In the genomic region with DNA sequence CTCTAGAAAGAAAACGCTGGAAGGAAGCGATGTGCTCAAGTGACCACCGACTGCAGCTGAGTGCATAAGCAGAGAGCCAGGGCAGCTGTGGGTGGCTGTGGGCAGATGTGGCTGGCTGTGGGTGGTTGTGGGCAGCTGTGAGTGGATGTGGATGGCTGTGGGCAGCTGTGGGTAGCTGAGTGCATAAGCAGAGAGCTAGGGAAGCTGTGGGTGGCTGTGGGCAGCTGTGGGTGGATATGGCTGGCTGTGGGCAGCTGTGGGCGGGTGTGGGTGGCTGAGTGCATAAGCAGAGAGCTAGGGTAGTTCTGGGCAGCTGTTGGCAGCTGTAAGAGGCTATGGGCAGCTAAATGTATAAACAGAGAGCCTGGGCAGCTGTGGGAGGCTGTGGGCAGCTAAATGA, we compare ENCODE assay signal across 24 mouse cellular contexts. TPM values are rescaled to one million over a fixed set of nuclear protein-coding genes. Genes with fewer than 3 reads are reported as not detected.
DNase-seq lines count a peak whose midpoint lies in the region; ATAC-seq lines count a peak whose summit lies in the region.
"Had no signal": no experiment of that assay in that cellular context is flagged by ENCODE, and none has a peak within 500 bp of the region (broad histone marks: within the 10 kb centered on the region; RNA-seq: fewer than 3 reads in every experiment).

No protein-coding gene starts in this region.

- DNase-seq in lung, postnatal 10 days = peak; percentile 20
- no peak for DNase-seq in lung, adult 18-20 months
- peak; percentile 43 for DNase-seq in embryonic facial prominence, embryonic 14.5 days (ENCODE audit: low spot score)
- no peak for DNase-seq in limb, embryonic 10.5 days (ENCODE audit: low spot score)
- DNase-seq in natural killer cell, adult 2 months (ENCODE audit: low spot score in 2 of 2) = peak; percentile 8 to 38
- no peak for DNase-seq in spleen, postnatal 10 days (ENCODE audit: low spot score in 2 of 2)
- DNase-seq in hindbrain, embryonic 11.5 days (ENCODE audit: low spot score) = no peak
- DNase-seq: adrenal gland, adult 2 months; adrenal gland, postnatal 14 days; cerebellum, adult 11 months; cerebellum, adult 2 months; cerebellum, adult 9-11 months; cerebellum, postnatal 25 days; gastrocnemius, postnatal 36 days; heart, adult 2 months; heart, postnatal 14 days; heart, postnatal 4 days had no signal

- no peaks in the 10 kb centered on the region for H3K27me3 ChIP-seq in embryonic facial prominence, embryonic 14.5 days (replicated peaks; ENCODE audit: control insufficient read depth, insufficient read depth, low read length)
- no peaks in the 10 kb centered on the region for H3K27me3 ChIP-seq in limb, embryonic 10.5 days (ENCODE audit: low read depth, poor library complexity, severe bottlenecking)
- no peaks in the 10 kb centered on the region for H3K27me3 ChIP-seq in hindbrain, embryonic 11.5 days (ENCODE audit: control insufficient read depth, insufficient read depth, low read length)
- H3K27me3 ChIP-seq: forebrain, embryonic 12.5 days; forebrain, embryonic 15.5 days; heart, embryonic 13.5 days; hindbrain, embryonic 12.5 days; hindbrain, embryonic 15.5 days had no signal

- peak; percentile 72; the same call in 1 of the 2 replicates for ATAC-seq in embryonic facial prominence, embryonic 14.5 days (ENCODE audit: low read depth)
- no peak for ATAC-seq in hindbrain, embryonic 11.5 days (ENCODE audit: low FRiP score)
- ATAC-seq: forebrain, embryonic 15.5 days had no signal

- H3K9me3 ChIP-seq in embryonic facial prominence, embryonic 14.5 days (ENCODE audit: control insufficient read depth, low read length) = no peaks in the 10 kb centered on the region
- no peaks in the 10 kb centered on the region for H3K9me3 ChIP-seq in limb, embryonic 10.5 days (replicated peaks)
- H3K9me3 ChIP-seq in hindbrain, embryonic 11.5 days (ENCODE audit: control insufficient read depth, low read length) = no peaks in the 10 kb centered on the region
- H3K9me3 ChIP-seq: forebrain, embryonic 12.5 days; forebrain, embryonic 15.5 days; heart, embryonic 10.5 days; heart, embryonic 13.5 days; hindbrain, embryonic 12.5 days; hindbrain, embryonic 15.5 days had no signal

- H3K4me3 ChIP-seq in embryonic facial prominence, embryonic 14.5 days (ENCODE audit: low read depth, low read length) = no peak overlapping the region
- H3K4me3 ChIP-seq in limb, embryonic 10.5 days = no peak overlapping the region
- H3K4me3 ChIP-seq in hindbrain, embryonic 11.5 days (ENCODE audit: low read depth, low read length) = no peak overlapping the region
- H3K4me3 ChIP-seq: erythroblast, embryonic 14.5 days; forebrain, embryonic 12.5 days; forebrain, embryonic 15.5 days; heart, adult 2 months; heart, embryonic 10.5 days; heart, embryonic 13.5 days; hindbrain, embryonic 12.5 days; hindbrain, embryonic 15.5 days had no signal

- H3K9ac ChIP-seq in embryonic facial prominence, embryonic 14.5 days (ENCODE audit: low read depth, low read length) = no peak overlapping the region
- H3K9ac ChIP-seq in hindbrain, embryonic 11.5 days (ENCODE audit: low read depth, low read length) = no peak overlapping the region
- H3K9ac ChIP-seq: forebrain, embryonic 12.5 days; forebrain, embryonic 15.5 days; heart, embryonic 13.5 days; hindbrain, embryonic 12.5 days; hindbrain, embryonic 15.5 days had no signal

- no peak overlapping the region for H3K27ac ChIP-seq in embryonic facial prominence, embryonic 14.5 days (replicated peaks; ENCODE audit: low read depth, low read length)
- H3K27ac ChIP-seq in limb, embryonic 10.5 days = 0 out of 2 replicates have a peak overlapping the region, but pooled peaks have one; percentile 23
- H3K27ac ChIP-seq in hindbrain, embryonic 11.5 days (ENCODE audit: low read depth, low read length) = no peak overlapping the region
- H3K27ac ChIP-seq: forebrain, embryonic 12.5 days; forebrain, embryonic 15.5 days; heart, adult 2 months; heart, embryonic 10.5 days; heart, embryonic 13.5 days; hindbrain, embryonic 12.5 days; hindbrain, embryonic 15.5 days had no signal

- WGBS in embryonic facial prominence, embryonic 14.5 days = 89% methylated on average over 4 of the region's 4 CpGs
- 92% methylated on average over 4 of the region's 4 CpGs for WGBS in limb, embryonic 10.5 days
- WGBS in hindbrain, embryonic 11.5 days = 89% methylated on average over 4 of the region's 4 CpGs

- no peaks in the 10 kb centered on the region for H3K4me1 ChIP-seq in embryonic facial prominence, embryonic 14.5 days (ENCODE audit: control insufficient read depth, insufficient read depth, low read length)
- 0 out of 2 replicates have a peak, but pooled peaks cover 3% of the 10 kb centered on the region for H3K4me1 ChIP-seq in limb, embryonic 10.5 days
- H3K4me1 ChIP-seq in hindbrain, embryonic 11.5 days (replicated peaks; ENCODE audit: control insufficient read depth, insufficient read depth, low read length) = no peaks in the 10 kb centered on the region
- H3K4me1 ChIP-seq: forebrain, embryonic 12.5 days; forebrain, embryonic 15.5 days; heart, embryonic 10.5 days; heart, embryonic 13.5 days; hindbrain, embryonic 12.5 days; hindbrain, embryonic 15.5 days had no signal

- H3K4me2 ChIP-seq in embryonic facial prominence, embryonic 14.5 days (ENCODE audit: low read depth, low read length) = no peak overlapping the region
- no peak overlapping the region for H3K4me2 ChIP-seq in hindbrain, embryonic 11.5 days (replicated peaks; ENCODE audit: low read depth, low read length)
- H3K4me2 ChIP-seq: forebrain, embryonic 12.5 days; forebrain, embryonic 15.5 days; heart, embryonic 13.5 days; hindbrain, embryonic 12.5 days; hindbrain, embryonic 15.5 days had no signal

- H3K36me3 ChIP-seq in embryonic facial prominence, embryonic 14.5 days (ENCODE audit: control insufficient read depth, insufficient read depth, low read length) = peaks cover 93% of the 10 kb centered on the region
- peaks cover 76% of the 10 kb centered on the region for H3K36me3 ChIP-seq in limb, embryonic 10.5 days
- H3K36me3 ChIP-seq in hindbrain, embryonic 11.5 days (ENCODE audit: control insufficient read depth, insufficient read depth, low read length) = 0 out of 2 replicates have a peak, but pooled peaks cover 3% of the 10 kb centered on the region

RNA-seq across cellular contexts. Expression of a gene that starts 39.6 kb away (rescaled TPM):
- 12.9 and 14.6 TPM in 2 replicates for polyA plus RNA-seq in embryonic facial prominence, embryonic 14.5 days (2014; fragmentation: Nextera tagmentation; extraction: Ambion mirVana)
- not detected in 2 replicates for polyA plus RNA-seq in limb, embryonic 10.5 days (2016; fragmentation: Nextera tagmentation; extraction: Ambion mirVana)
- 0.42 and 0.45 TPM in 2 replicates for polyA plus RNA-seq in hindbrain, embryonic 11.5 days (2014; fragmentation: Nextera tagmentation; extraction: Ambion mirVana)
- polyA plus RNA-seq: erythroblast, embryonic 14.5 days had no signal

RNA-seq across cellular contexts. Expression of a gene that starts 51.9 kb away (rescaled TPM):
- polyA plus RNA-seq in embryonic facial prominence, embryonic 14.5 days (2014; fragmentation: Nextera tagmentation; extraction: Ambion mirVana) = 6.0 and 7.7 TPM in 2 replicates
- polyA plus RNA-seq in limb, embryonic 10.5 days (2016; fragmentation: Nextera tagmentation; extraction: Ambion mirVana) = 5.1 and 7.6 TPM in 2 replicates
- polyA plus RNA-seq in hindbrain, embryonic 11.5 days (2014; fragmentation: Nextera tagmentation; extraction: Ambion mirVana) = 4.1 and 7.1 TPM in 2 replicates

RNA-seq across cellular contexts. Expression of a gene that starts 55.6 kb away (rescaled TPM):
- polyA plus RNA-seq in embryonic facial prominence, embryonic 14.5 days (2014; fragmentation: Nextera tagmentation; extraction: Ambion mirVana) = 68.7 and 71.5 TPM in 2 replicates
- polyA plus RNA-seq in limb, embryonic 10.5 days (2016; fragmentation: Nextera tagmentation; extraction: Ambion mirVana) = 38.8 and 43.9 TPM in 2 replicates
- polyA plus RNA-seq in hindbrain, embryonic 11.5 days (2014; fragmentation: Nextera tagmentation; extraction: Ambion mirVana) = 113 TPM in 2 replicates

Comparison
In these comparisons a context has a peak if more than half of its experiments do, and no peak if none do; other contexts are left out.
1. DNase-seq: peak in lung, postnatal 10 days (single experiment), embryonic facial prominence, embryonic 14.5 days (single experiment) and natural killer cell, adult 2 months (2 of 2); none in lung, adult 18-20 months (0 of 2), limb, embryonic 10.5 days (single experiment), spleen, postnatal 10 days (0 of 2) and hindbrain, embryonic 11.5 days (single experiment).